Mouse (Mus musculus): ENCODE measurements at regions not wholly inside any gene's neighbourhood (a gene's known extent, or its start where the extent isn't known, plus 50 kb on each side); places are given as distances from the start of the nearest gene placed in this dataset.

- Histone ChIP-seq H3K36me3 (ENCODE audit: control insufficient read depth in 1 of 2, insufficient read depth in 2 of 2, low read length in 2 of 2) (no peaks in the 10 kb centered on the region), H3K79me2 (ENCODE audit: control insufficient read depth, insufficient read depth, low read length, poor library complexity) (no peaks in the 10 kb centered on the region), H3K27me3 (ENCODE audit: control insufficient read depth in 1 of 2, insufficient read depth in 2 of 2, low read length in 2 of 2) (no peaks in the 10 kb centered on the region), H3K4me1 (ENCODE audit: control insufficient read depth in 1 of 2, insufficient read depth in 2 of 2, low read length in 2 of 2) (no peaks in the 10 kb centered on the region), H3K4me3 (ENCODE audit: control insufficient read depth in 1 of 2, insufficient read depth in 1 of 2, low read depth in 2 of 2, low read length in 2 of 2) (no peak overlapping the region), H3K9me3 (replicated peaks; ENCODE audit: insufficient read depth, low read length) (no peaks in the 10 kb centered on the region), H3K9ac (ENCODE audit: control insufficient read depth, low read depth, low read length, poor library complexity, severe bottlenecking) (no peak overlapping the region), H3K27ac (ENCODE audit: control insufficient read depth, low read depth, low read length) (no peak overlapping the region)
- TF ChIP-seq UBTF (IDR thresholded peaks at IDR 0.05; ENCODE audit: borderline replicate concordance, insufficient read depth, low read depth, low read length) (no peak), ZMIZ1 (IDR thresholded peaks at IDR 0.05; ENCODE audit: low read depth, low read length) (no peak), SMC3 (IDR thresholded peaks at IDR 0.05; ENCODE audit: low read depth, low read length) (no peak)
- DNase-seq (ENCODE audit: low read depth, low spot score) = no peak
These were observed 182.6 kb upstream of the Eef2kmt start for GRCm38 (mm10) chr16:5438405-5438804.

- H3K4me3 ChIP-seq (ENCODE audit: control insufficient read depth in 1 of 2, insufficient read depth in 1 of 2, low read depth in 2 of 2, low read length in 2 of 2) = no peak overlapping the region
- H3K4me1 ChIP-seq (ENCODE audit: control insufficient read depth in 1 of 2, insufficient read depth in 2 of 2, low read length in 2 of 2) = no peaks in the 10 kb centered on the region
- H3K9ac ChIP-seq (ENCODE audit: control insufficient read depth, low read depth, low read length, poor library complexity, severe bottlenecking) = no peak overlapping the region
- H3K27me3 ChIP-seq (ENCODE audit: control insufficient read depth in 1 of 2, insufficient read depth in 2 of 2, low read length in 2 of 2) = no peaks in the 10 kb centered on the region
- no peaks in the 10 kb centered on the region for H3K36me3 ChIP-seq (ENCODE audit: control insufficient read depth in 1 of 2, insufficient read depth in 2 of 2, low read length in 2 of 2)
- TF ChIP-seq JUND (IDR thresholded peaks at IDR 0.05; ENCODE audit: low read depth, low read length) = no peak
- TF ChIP-seq CHD2 (IDR thresholded peaks at IDR 0.05; ENCODE audit: low read length) = no peak
- TF ChIP-seq POLR2A (IDR thresholded peaks at IDR 0.05; ENCODE audit: control insufficient read depth in 1 of 2, insufficient read depth in 1 of 2, low read depth in 1 of 2, low read length in 2 of 2, poor library complexity in 1 of 2) = no peak
- TF ChIP-seq ZKSCAN1 (IDR thresholded peaks at IDR 0.05; ENCODE audit: low read depth, low read length) = no peak
- TF ChIP-seq MAX (IDR thresholded peaks at IDR 0.05; ENCODE audit: low read length) = no peak
- no peak for TF ChIP-seq MAFK (IDR thresholded peaks at IDR 0.05; ENCODE audit: borderline replicate concordance, low read depth, low read length)
- TF ChIP-seq ZC3H11A (IDR thresholded peaks at IDR 0.05; ENCODE audit: low read depth, low read length) = no peak
- no peak for TF ChIP-seq POLR2AphosphoS5 (IDR thresholded peaks at IDR 0.05; ENCODE audit: borderline replicate concordance, low read depth, low read length)
- TF ChIP-seq RAD21 (IDR thresholded peaks at IDR 0.05; ENCODE audit: low read depth, low read length) = no peak
- no peak for TF ChIP-seq RCOR1 (IDR thresholded peaks at IDR 0.05; ENCODE audit: low read depth, low read length)
- TF ChIP-seq NRF1 (IDR thresholded peaks at IDR 0.05; ENCODE audit: insufficient read depth, low read depth, low read length, poor library complexity, severe bottlenecking) = no peak
- no peak for TF ChIP-seq USF2 (IDR thresholded peaks at IDR 0.05; ENCODE audit: borderline replicate concordance in 1 of 2, insufficient read depth in 1 of 2, low read depth in 1 of 2, low read length in 2 of 2)
- DNase-seq (ENCODE audit: low read depth, low spot score) = no peak
- H3K79me2 ChIP-seq (ENCODE audit: control insufficient read depth, insufficient read depth, low read length, poor library complexity) = no peaks in the 10 kb centered on the region
- no peak overlapping the region for H3K27ac ChIP-seq (ENCODE audit: control insufficient read depth, low read depth, low read length)
- no peaks in the 10 kb centered on the region for H3K9me3 ChIP-seq (replicated peaks; ENCODE audit: insufficient read depth, low read length)
These were observed 175.9 kb upstream of the Eef2kmt start for GRCm38 (mm10) chr16:5431689-5432088.

GRCm38 (mm10) chr16:5431111-5431510, 175.3 kb upstream of the Eef2kmt start:
- Histone ChIP-seq H3K27me3 (ENCODE audit: control insufficient read depth in 1 of 2, insufficient read depth in 2 of 2, low read length in 2 of 2) (no peaks in the 10 kb centered on the region), H3K36me3 (ENCODE audit: control insufficient read depth in 1 of 2, insufficient read depth in 2 of 2, low read length in 2 of 2) (no peaks in the 10 kb centered on the region), H3K9ac (ENCODE audit: control insufficient read depth, low read depth, low read length, poor library complexity, severe bottlenecking) (no peak overlapping the region), H3K4me3 (ENCODE audit: control insufficient read depth in 1 of 2, insufficient read depth in 1 of 2, low read depth in 2 of 2, low read length in 2 of 2) (no peak overlapping the region), H3K27ac (ENCODE audit: control insufficient read depth, low read depth, low read length) (no peak overlapping the region), H3K4me1 (ENCODE audit: control insufficient read depth in 1 of 2, insufficient read depth in 2 of 2, low read length in 2 of 2) (no peaks in the 10 kb centered on the region), H3K9me3 (replicated peaks; ENCODE audit: insufficient read depth, low read length) (no peaks in the 10 kb centered on the region), H3K79me2 (ENCODE audit: control insufficient read depth, insufficient read depth, low read length, poor library complexity) (no peaks in the 10 kb centered on the region)
- no peak for DNase-seq (ENCODE audit: low read depth, low spot score)
- no peak for TF ChIP-seq MEF2A (IDR thresholded peaks at IDR 0.05; ENCODE audit: extremely low read depth, insufficient replicate concordance, low read depth, low read length, poor library complexity, severe bottlenecking)
- no peak for TF ChIP-seq GABPA (IDR thresholded peaks at IDR 0.05; ENCODE audit: low read depth, low read length)
- no peak for TF ChIP-seq RCOR1 (IDR thresholded peaks at IDR 0.05; ENCODE audit: low read depth, low read length)
- TF ChIP-seq CTCF (IDR thresholded peaks at IDR 0.05 in 2 of 3, conservative IDR thresholded peaks at IDR 0.05 in 1 of 3; ENCODE audit: control insufficient read depth in 1 of 3, insufficient read depth in 1 of 3, low read depth in 2 of 3, low read length in 3 of 3, poor library complexity in 1 of 3, severe bottlenecking in 1 of 3) = no peak
- no peak for TF ChIP-seq BHLHE40 (IDR thresholded peaks at IDR 0.05; ENCODE audit: borderline replicate concordance, low read depth, low read length)
- no peak for TF ChIP-seq MAZ (IDR thresholded peaks at IDR 0.05; ENCODE audit: low read depth, low read length)
- no peak for TF ChIP-seq MAFK (IDR thresholded peaks at IDR 0.05; ENCODE audit: borderline replicate concordance, low read depth, low read length)
- no peak for TF ChIP-seq SIN3A (IDR thresholded peaks at IDR 0.05; ENCODE audit: low read length)
- TF ChIP-seq JUND (IDR thresholded peaks at IDR 0.05; ENCODE audit: low read depth, low read length) = no peak
- TF ChIP-seq ZNF384 (IDR thresholded peaks at IDR 0.05; ENCODE audit: low read depth, low read length) = no peak
